Mouse (Mus musculus) ES-E14 (cell line): Measurements from ENCODE around the gene Arhgef25. TPM values are rescaled to one million over a fixed set of nuclear protein-coding genes. Genes with fewer than 3 reads are reported as not detected.

ENCODE experiments used
- DNase-seq: peaks from one replicate; pipeline ENCODE4 v3.0.0-alpha.2; 2013; ENCODE audit warnings: low read depth, low spot score
- H3K27ac ChIP-seq: 2 replicates; pipeline ENCODE4 v1.5.1; 2012; ENCODE audit warnings: low read depth, mild to moderate bottlenecking, low read length, moderate library complexity, mixed read lengths; ENCODE audit not compliant: poor library complexity, insufficient read depth, severe bottlenecking
- H3K36me3 ChIP-seq: 2 replicates; pipeline ENCODE4 v1.6.1; 2012; ENCODE audit warnings: mild to moderate bottlenecking, low read length, moderate library complexity, mixed read lengths; ENCODE audit not compliant: control insufficient read depth, poor library complexity, insufficient read depth, severe bottlenecking
- H3K4me1 ChIP-seq, 2 experiments: fragments of 150-350 bp in 1 of 2; sonication (generic) in 1 of 2; 2 replicates each; pipeline ENCODE4 v1.6.1; 2012; ENCODE audit warnings: low read length in 2 of 2, mild to moderate bottlenecking in 1 of 2, mixed read lengths in 1 of 2; ENCODE audit not compliant: control insufficient read depth in 2 of 2, insufficient read depth in 2 of 2, poor library complexity in 1 of 2
- H3K4me3 ChIP-seq, 2 experiments: fragments of 150-350 bp in 1 of 2; sonication (generic) in 1 of 2; 2 replicates each; pipeline ENCODE4 v1.5.1; 2012; ENCODE audit warnings: low read length in 2 of 2, low read depth in 1 of 2, mild to moderate bottlenecking in 1 of 2, mixed read lengths in 1 of 2; ENCODE audit not compliant: insufficient read depth in 1 of 2, poor library complexity in 1 of 2, severe bottlenecking in 1 of 2
- H3K9ac ChIP-seq: 2 replicates; pipeline ENCODE4 v1.6.1; 2012; ENCODE audit warnings: low read depth, mild to moderate bottlenecking, low read length, mixed read lengths; ENCODE audit not compliant: poor library complexity, insufficient read depth, severe bottlenecking
- H3K9me3 ChIP-seq: fragments of 150-350 bp; sonication (generic); 2 replicates; pipeline ENCODE4 v1.6.1; 2012; ENCODE audit warnings: low read depth, mild to moderate bottlenecking, low read length; ENCODE audit not compliant: control insufficient read depth, insufficient read depth
- CHD2 ChIP-seq: IDR thresholded peaks from 2 replicates; pipeline ENCODE4 v1.6.1; 2014; ENCODE audit warnings: mild to moderate bottlenecking, low read depth, low read length, inconsistent platforms
- HCFC1 ChIP-seq: IDR thresholded peaks from 2 replicates; pipeline ENCODE4 v1.6.1; 2012; ENCODE audit warnings: low read length, inconsistent platforms, borderline replicate concordance; ENCODE audit not compliant: insufficient read depth
- MAFK ChIP-seq: IDR thresholded peaks from 2 replicates; pipeline ENCODE4 v1.6.1; 2014; ENCODE audit warnings: mild to moderate bottlenecking, low read depth, low read length, inconsistent platforms; ENCODE audit not compliant: insufficient read depth
- ZC3H11A ChIP-seq: IDR thresholded peaks from 2 replicates; pipeline ENCODE4 v1.6.1; 2012; ENCODE audit warnings: low read depth, mild to moderate bottlenecking, inconsistent platforms, low read length, borderline replicate concordance
- ZNF384 ChIP-seq: IDR thresholded peaks from 2 replicates; pipeline ENCODE4 v1.6.1; 2012; ENCODE audit warnings: low read depth, low read length, inconsistent platforms
- in situ Hi-C, 2 experiments: fragments of 600-800 bp; cut with MboI; formaldehyde crosslinking; loops; one replicate each; pipeline ENCODE4 v1.15.1; 2025; ENCODE audit warnings: low sequenced_read_pairs in 2 of 2, inconsistent platforms in 1 of 2; ENCODE audit not compliant: unreplicated experiment in 2 of 2
- total RNA-seq: library from RNA; depleted of rRNA; stranded (reverse); fragments of 300-350 nt; gene quantifications from 2 replicates; pipeline ENCODE4 v1.2.3, GENCODE M21; 2012

Gene Arhgef25
- total RNA-seq, 1 experiment = 39.2 TPM

DNA sequence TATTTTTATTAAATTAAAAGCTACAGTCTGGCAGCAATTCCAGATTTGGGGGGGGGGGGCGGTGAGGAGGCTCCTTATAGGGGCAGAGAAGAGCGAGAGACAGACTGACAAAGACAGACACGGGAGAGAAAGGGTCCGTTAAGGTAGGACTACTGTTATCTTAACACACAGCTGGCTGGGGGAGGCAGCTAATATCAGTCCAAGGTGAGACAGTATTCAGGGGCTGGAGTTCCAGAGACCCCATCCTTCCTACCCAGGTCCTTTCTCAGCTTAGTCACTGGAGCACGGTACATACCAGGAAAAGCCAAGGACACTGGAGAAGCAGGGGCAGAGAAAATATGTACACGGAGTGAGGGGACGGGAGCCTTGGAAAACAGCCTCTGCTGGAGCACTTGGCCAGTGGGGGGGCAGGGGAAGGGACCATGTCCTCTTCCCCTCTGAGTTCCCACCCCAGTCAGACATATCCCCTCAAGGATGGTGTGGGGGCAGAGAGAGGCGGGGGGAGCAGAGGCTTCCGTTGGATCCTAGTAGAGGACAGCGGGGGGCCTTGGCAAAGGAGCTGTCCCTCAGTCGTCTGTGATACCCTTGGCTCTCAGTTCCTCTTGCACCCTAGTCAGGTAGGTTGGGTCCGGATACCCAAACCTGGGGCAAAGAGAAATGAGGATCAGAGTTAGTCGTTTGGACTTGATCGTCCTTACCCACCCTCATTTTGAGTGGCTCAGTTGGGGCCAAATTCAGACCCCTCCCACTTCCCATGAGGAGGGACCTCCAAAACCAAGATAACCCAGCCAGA is 711 bp upstream of the Arhgef25 start:
- no peak for DNase-seq
- Histone ChIP-seq H3K4me1 (peaks cover 5 to 26% of the 10 kb centered on the region in 2 experiments), H3K9me3 (no peaks in the 10 kb centered on the region), H3K4me3 (peak overlapping the region in 1 of 2 experiments; percentile 99; a peak in 2 of 4 replicates), H3K36me3 (peaks cover 12% of the 10 kb centered on the region; the same call in 1 of the 2 replicates), H3K27ac (no peak overlapping the region), H3K9ac (no peak overlapping the region)
- in situ Hi-C loops = no loop called here
- TF ChIP-seq MAFK (no peak), HCFC1 (no peak), CHD2 (no peak), ZNF384 (no peak), ZC3H11A (no peak)

DNA sequence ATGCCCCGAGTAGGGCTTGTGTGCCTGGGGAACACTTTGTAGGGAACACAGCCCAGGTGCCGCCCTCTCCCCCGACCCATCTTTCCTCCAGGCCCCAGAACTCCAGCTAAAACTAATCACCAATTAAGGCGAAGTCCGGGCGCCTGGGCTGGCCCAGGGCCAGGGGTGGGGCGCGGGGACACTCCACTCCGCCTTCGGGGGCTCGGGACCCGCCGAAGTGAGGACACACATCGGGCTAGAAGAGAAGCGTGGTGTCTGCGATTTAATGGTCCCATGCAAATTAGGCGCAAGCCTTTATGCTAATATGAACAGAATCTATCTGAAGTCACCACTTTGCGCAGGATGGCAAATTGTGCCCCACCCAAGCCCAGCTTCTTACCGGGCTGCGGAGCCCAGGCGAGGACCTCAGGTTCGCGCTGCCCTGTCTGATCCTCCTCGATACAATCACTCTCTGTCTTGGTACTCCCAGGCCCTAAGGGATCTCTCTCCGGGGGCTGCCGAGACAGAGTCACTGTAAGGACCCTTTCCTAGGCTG is 700 bp downstream of the Arhgef25 start:
- TF ChIP-seq CHD2 = no peak
- H3K9ac ChIP-seq = peak overlapping the region; percentile 63; the same call in 1 of the 2 replicates
- peaks cover 20% of the 10 kb centered on the region; the same call in 1 of the 2 replicates for H3K36me3 ChIP-seq
- DNase-seq = no peak
- H3K4me3 ChIP-seq = peak overlapping the region; percentile 81 to 99
- no peak overlapping the region for H3K27ac ChIP-seq
- in situ Hi-C loops = no loop called here
- peaks cover 2 to 31% of the 10 kb centered on the region in 2 experiments; a peak in 2 of 4 replicates for H3K4me1 ChIP-seq
- H3K9me3 ChIP-seq = no peaks in the 10 kb centered on the region

DNA sequence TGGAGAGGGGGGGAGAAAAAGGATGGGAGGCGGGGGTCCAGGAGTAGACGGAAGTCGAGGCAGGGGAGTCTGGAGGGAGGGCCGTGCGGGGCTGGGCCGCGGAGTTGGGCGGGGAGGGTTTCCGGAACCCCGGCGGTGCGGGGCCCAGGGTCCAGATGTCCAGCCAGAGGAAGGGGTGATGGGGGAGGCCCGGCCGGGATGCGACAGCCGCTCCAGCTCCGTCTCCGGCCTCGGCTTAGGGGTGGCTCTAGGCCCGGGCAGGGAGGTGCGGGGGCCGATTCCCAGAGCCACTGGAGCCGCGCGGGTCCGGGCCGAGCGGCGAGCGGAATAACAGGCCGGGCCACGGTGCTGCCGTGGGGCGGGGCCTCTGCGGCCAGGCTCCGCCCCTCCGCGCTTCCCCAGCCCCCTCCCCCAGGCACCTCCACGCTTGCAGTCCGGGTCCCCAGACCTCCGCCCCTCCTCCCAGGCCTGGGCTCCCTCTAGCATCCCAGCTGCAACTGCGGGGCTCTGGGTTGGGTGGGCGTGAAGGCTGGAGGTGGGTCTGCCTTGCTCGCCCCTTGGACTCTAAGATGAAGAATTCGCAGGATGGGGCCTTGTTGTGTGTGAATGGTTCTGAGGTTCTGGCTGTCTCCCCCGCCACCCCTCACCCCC is 1.3 kb downstream of the Arhgef25 start:
- Histone ChIP-seq H3K4me3 (peak overlapping the region; percentile 81 to 99), H3K9ac (peak overlapping the region; percentile 90), H3K27ac (0 out of 2 replicates have a peak overlapping the region, but pooled peaks have one; percentile 29), H3K4me1 (peaks cover 2 to 32% of the 10 kb centered on the region in 2 experiments; a peak in 3 of 4 replicates), H3K9me3 (no peaks in the 10 kb centered on the region), H3K36me3 (peaks cover 20% of the 10 kb centered on the region; the same call in 1 of the 2 replicates)
- in situ Hi-C loops = no loop called here
- DNase-seq = no peak
- TF ChIP-seq ZNF384 (no peak), ZC3H11A (no peak), MAFK (no peak), HCFC1 (no peak), CHD2 (no peak)

DNA sequence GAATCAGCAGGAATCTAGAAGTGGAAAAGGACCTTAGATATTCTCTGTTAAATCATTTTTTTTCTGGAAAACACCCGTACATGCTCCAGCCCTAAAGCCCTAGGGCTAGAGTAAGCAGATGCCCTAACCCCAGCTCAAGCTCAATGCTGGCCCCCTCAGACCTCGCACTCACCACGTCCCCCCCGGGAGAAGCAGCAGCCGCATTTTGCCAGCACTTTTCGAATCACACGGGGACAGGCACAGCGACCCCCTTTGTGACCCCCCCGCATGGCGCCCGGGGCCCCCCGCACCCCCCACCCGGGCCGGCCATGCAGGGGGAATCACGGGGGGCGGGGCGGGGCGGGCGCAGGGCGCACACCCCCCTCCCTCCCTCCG is 1.8 kb downstream of the Arhgef25 start:
- no peaks in the 10 kb centered on the region for H3K9me3 ChIP-seq
- H3K36me3 ChIP-seq = peaks cover 20% of the 10 kb centered on the region; the same call in 1 of the 2 replicates
- H3K4me1 ChIP-seq = peaks cover 2 to 37% of the 10 kb centered on the region in 2 experiments; a peak in 3 of 4 replicates
- H3K27ac ChIP-seq = 0 out of 2 replicates have a peak overlapping the region, but pooled peaks have one; percentile 29
- in situ Hi-C loops = no loop called here
- peak overlapping the region; percentile 81 to 99 for H3K4me3 ChIP-seq
- no peak for TF ChIP-seq MAFK
- no peak for TF ChIP-seq HCFC1
- TF ChIP-seq CHD2 = no peak
- TF ChIP-seq ZNF384 = no peak
- TF ChIP-seq ZC3H11A = no peak
- H3K9ac ChIP-seq = peak overlapping the region; percentile 90
- DNase-seq = no peak
